8 mouse cellular contexts compared by ENCODE assay signal in genomic region chr7:130215348-130216252, GRCm38 (mm10).
DNase-seq lines count a peak whose midpoint lies in the region; ATAC-seq and TF ChIP-seq lines count a peak whose summit lies in the region.

No protein-coding gene starts in this region.

- H3K4me1 ChIP-seq in forebrain, embryonic 10.5 days: peaks cover 81% of the 10 kb centered on the region
- no peaks in the 10 kb centered on the region for H3K4me1 ChIP-seq in heart, embryonic 16.5 days (ENCODE audit: control insufficient read depth, insufficient read depth, low read length)
- H3K4me1 ChIP-seq in neural tube, embryonic 13.5 days (replicated peaks): peaks cover 30% of the 10 kb centered on the region

- H3K4me3 ChIP-seq in forebrain, embryonic 10.5 days: peak overlapping the region; percentile 18; the same call in 1 of the 2 replicates
- H3K4me3 ChIP-seq in heart, embryonic 16.5 days (ENCODE audit: low read length): no peak overlapping the region
- no peak overlapping the region for H3K4me3 ChIP-seq in left cerebral cortex, adult 2 months
- H3K4me3 ChIP-seq in neural tube, embryonic 13.5 days: no peak overlapping the region

- H3K9me3 ChIP-seq in forebrain, embryonic 10.5 days: no peaks in the 10 kb centered on the region
- no peaks in the 10 kb centered on the region for H3K9me3 ChIP-seq in heart, embryonic 16.5 days (replicated peaks; ENCODE audit: control insufficient read depth, low read length)
- H3K9me3 ChIP-seq in neural tube, embryonic 13.5 days: no peaks in the 10 kb centered on the region

- 36% methylated on average over 21 of the region's 21 CpGs for WGBS in forebrain, embryonic 10.5 days
- 54% methylated on average over 21 of the region's 21 CpGs for WGBS in heart, embryonic 16.5 days
- 34% methylated on average over 21 of the region's 21 CpGs for WGBS in neural tube, embryonic 13.5 days

- no peak overlapping the region for H3K4me2 ChIP-seq in heart, embryonic 16.5 days (ENCODE audit: low read depth, low read length)
- no peak overlapping the region for H3K4me2 ChIP-seq in neural tube, embryonic 13.5 days

- H3K27me3 ChIP-seq in forebrain, embryonic 10.5 days (ENCODE audit: poor library complexity, severe bottlenecking): peaks cover 53% of the 10 kb centered on the region
- H3K27me3 ChIP-seq in heart, embryonic 16.5 days (ENCODE audit: control insufficient read depth, insufficient read depth, low read length): no peaks in the 10 kb centered on the region
- H3K27me3 ChIP-seq in neural tube, embryonic 13.5 days: no peaks in the 10 kb centered on the region

- peak; percentile 86 for DNase-seq in Muller cell, postnatal 12 days (ENCODE audit: inconsistent ontology term)
- peak; percentile 86 for DNase-seq in adrenal gland, postnatal 14 days
- peak; percentile 80 for DNase-seq in forebrain, embryonic 10.5 days (ENCODE audit: extremely low spot score, low spot score)
- DNase-seq in left cerebral cortex, adult 2 months (ENCODE audit: extremely low spot score in 1 of 2, low spot score in 2 of 2): peak; percentile 29 to 43
- no peak for DNase-seq in thymus, adult 18-20 months
- DNase-seq in kidney, adult 11 months: no peak

- intact Hi-C loops in left cerebral cortex, adult 2 months (cut with DNase I): loop anchor here (5.0 kb wide), 1 partner anchor 47 kb away; no protein-coding TSS in a partner anchor

- peak overlapping the region; percentile 86 for H3K27ac ChIP-seq in forebrain, embryonic 10.5 days
- no peak overlapping the region for H3K27ac ChIP-seq in heart, embryonic 16.5 days (ENCODE audit: low read length)
- peak overlapping the region; percentile 72 for H3K27ac ChIP-seq in left cerebral cortex, adult 2 months
- H3K27ac ChIP-seq in neural tube, embryonic 13.5 days (replicated peaks): peak overlapping the region; percentile 73

- ATAC-seq in heart, embryonic 16.5 days (replicated peaks; ENCODE audit: extremely low read depth, insufficient read depth, low FRiP score): peak; percentile 60; the same call in 1 of the 2 replicates
- peak; percentile 83 for ATAC-seq in neural tube, embryonic 13.5 days (ENCODE audit: low read depth)

- H3K9ac ChIP-seq in heart, embryonic 16.5 days (ENCODE audit: low read length): no peak overlapping the region
- no peak overlapping the region for H3K9ac ChIP-seq in neural tube, embryonic 13.5 days

- no peak for TF ChIP-seq CTCF in left cerebral cortex, adult 2 months (IDR thresholded peaks at IDR 0.05)

- H3K36me3 ChIP-seq in forebrain, embryonic 10.5 days (replicated peaks): peaks cover 62% of the 10 kb centered on the region
- no peaks in the 10 kb centered on the region for H3K36me3 ChIP-seq in heart, embryonic 16.5 days (ENCODE audit: control insufficient read depth, insufficient read depth)
- H3K36me3 ChIP-seq in neural tube, embryonic 13.5 days: no peaks in the 10 kb centered on the region

Comparison
In these comparisons a context has a peak if more than half of its experiments do, and no peak if none do; other contexts are left out.
1. DNase-seq: peak in Muller cell, postnatal 12 days (single experiment), adrenal gland, postnatal 14 days (single experiment), forebrain, embryonic 10.5 days (single experiment) and left cerebral cortex, adult 2 months (2 of 2); none in thymus, adult 18-20 months (0 of 2) and kidney, adult 11 months (single experiment).